Mouse (Mus musculus): ENCODE measurements around the gene Cela2a.

GRCm38 (mm10) chr4:141765008-141765407 lies 61.0 kb downstream of the Cela2a start:
- no peak for TF ChIP-seq GATA1 (IDR thresholded peaks at IDR 0.05; ENCODE audit: low read length)
- TF ChIP-seq TAL1 (IDR thresholded peaks at IDR 0.05; ENCODE audit: low read length), result no peak

All from erythroblast, embryonic 14.5 days (primary cell).